Mouse (Mus musculus): ENCODE measurements around the gene Mitf.

The Mitf gene

GRCm38 (mm10) chr6:97806781-97807743 is at the start of gene Mitf:
Gene Mitf (plus strand): TSS chr6:97807052.
- peak; percentile 90 for DNase-seq (ENCODE audit: low spot score)

DNA sequence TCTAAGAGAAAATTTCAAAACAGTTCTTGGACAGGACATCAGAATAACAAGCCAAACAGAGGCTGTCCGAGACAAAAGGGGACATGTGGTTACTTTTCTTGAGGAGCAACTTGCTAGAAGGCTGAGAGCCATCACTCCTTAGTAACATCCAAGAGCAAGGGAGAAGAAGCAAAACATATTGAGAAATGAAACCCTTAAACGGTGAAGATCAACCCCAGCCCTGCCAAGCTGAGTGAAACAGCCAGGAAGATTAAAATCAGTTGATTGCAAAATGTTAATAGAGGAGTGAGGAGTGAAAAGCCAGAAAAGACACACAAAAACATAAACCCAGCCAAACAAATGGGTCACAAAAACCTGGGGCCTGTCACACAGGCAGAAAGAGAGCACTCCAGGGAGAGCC is 49.5 kb upstream of the Mitf start:
- peak; percentile 45 for DNase-seq (ENCODE audit: low spot score)

GRCm38 (mm10) chr6:97758884-97759283 is 48.0 kb upstream of the Mitf start:
- DNase-seq (ENCODE audit: low spot score): no peak

DNA sequence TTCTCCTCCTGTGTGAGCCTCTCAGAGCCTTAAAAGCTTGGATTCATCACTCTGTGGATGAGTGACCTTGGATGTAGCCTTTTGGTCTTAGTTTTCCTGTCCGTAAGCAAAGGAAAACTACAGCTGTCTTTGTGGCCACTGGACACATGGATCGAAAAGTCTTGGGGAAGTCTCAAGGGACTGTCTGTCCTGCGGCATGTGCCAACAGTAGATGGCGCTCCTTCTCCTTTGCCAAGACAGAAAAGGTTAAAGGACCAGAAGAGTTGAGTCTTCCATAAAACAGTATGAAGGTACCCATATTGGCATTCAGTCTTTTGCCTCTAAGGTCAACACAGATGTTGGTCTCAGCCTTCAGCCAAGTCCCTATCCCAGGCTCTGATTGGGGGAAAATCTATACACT is 47.6 kb upstream of the Mitf start:
- DNase-seq (ENCODE audit: low spot score): peak; percentile 72

DNA sequence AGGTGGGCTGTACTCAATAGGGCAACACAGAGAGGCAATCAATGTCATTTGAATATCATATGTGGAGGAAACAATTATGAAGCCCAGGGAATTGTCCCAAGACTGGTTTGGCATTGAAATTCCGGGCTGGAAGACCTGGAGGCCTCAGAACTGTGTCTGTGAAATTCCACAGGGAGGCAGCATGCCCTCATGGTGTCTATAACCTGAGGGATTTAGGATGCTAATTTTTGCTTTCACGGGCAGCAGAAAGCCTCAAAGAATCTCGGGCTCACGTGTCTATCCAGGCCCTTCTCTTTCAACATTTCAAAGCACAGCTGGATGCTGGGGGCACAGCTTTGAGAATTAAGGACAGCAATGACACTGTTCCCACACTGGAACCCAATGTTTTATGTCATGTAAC is 45.5 kb upstream of the Mitf start:
- DNase-seq (ENCODE audit: low spot score): no peak

DNA sequence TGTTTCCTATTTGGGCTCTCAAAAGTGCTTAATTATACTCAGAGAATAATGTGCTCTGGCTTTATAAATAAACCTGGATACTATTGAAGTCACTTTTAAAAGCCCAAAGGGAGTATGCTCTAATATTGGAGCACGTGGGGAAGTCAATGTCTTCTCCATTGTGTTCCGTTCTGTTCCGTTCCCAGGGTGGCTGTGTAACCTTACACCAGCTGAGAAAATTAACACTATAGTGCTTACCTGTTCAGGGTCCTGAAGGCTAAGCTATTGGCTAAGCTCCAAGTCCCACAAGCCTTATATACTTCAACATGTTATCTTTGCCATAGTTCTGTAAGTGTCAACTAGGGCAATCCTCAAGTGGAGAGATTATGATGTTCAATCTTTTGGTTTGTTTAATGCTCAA is 42.9 kb upstream of the Mitf start:
- no peak for DNase-seq (ENCODE audit: low spot score)

- DNase-seq (ENCODE audit: low spot score): no peak
Observed at GRCm38 (mm10) chr6:97767836-97768235, 39.0 kb upstream of the Mitf start.

GRCm38 (mm10) chr6:97769549-97769948 is 37.3 kb upstream of the Mitf start:
- no peak for DNase-seq (ENCODE audit: low spot score)

- peak; percentile 4 for DNase-seq (ENCODE audit: low spot score)
Observed at GRCm38 (mm10) chr6:97781316-97781715, 25.5 kb upstream of the Mitf start.

DNA sequence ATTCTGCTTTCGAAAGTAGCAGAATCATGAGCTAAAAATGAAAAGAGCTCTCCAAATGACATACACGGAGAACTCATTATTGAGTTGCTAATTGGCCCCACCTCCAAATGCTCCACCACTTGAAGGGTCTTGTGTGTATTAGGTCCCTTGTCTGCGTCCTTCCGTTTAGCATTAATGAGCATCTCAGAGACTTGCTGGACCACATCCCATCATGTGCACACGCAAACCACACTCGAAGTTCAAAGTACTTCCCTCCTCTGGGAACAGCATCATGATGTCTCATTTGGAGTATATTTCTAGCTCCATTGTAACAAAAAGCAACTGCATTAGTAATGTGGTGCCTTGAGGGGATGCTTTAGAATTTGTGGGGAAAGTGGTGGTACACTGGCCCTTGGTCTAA is 24.6 kb upstream of the Mitf start:
- no peak for DNase-seq (ENCODE audit: low spot score)

- DNase-seq (ENCODE audit: low spot score): no peak
Observed at GRCm38 (mm10) chr6:97786871-97787270, 20.0 kb upstream of the Mitf start.

GRCm38 (mm10) chr6:97788361-97788974 is 18.4 kb upstream of the Mitf start:
- DNase-seq (ENCODE audit: low spot score): no peak

DNA sequence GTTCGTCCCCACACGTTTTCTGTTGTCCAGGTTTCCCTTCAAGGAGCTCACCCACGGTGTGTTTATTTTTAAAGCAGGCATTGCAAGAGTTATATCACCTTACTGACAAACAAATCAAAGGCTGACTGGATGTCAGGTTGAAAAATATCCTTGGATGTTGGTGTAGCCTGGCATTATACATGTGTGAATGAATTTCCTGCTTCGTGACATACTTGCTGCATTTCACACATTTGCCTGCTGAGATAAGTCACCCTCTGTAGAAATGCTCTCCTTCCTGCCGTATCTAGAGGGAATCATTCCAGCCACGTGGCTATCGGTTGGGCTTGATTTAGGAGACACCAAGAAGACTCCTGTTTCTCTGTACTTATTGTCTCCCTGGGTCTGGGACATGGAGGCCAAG is 17.2 kb upstream of the Mitf start:
- DNase-seq (ENCODE audit: low spot score): no peak

DNA sequence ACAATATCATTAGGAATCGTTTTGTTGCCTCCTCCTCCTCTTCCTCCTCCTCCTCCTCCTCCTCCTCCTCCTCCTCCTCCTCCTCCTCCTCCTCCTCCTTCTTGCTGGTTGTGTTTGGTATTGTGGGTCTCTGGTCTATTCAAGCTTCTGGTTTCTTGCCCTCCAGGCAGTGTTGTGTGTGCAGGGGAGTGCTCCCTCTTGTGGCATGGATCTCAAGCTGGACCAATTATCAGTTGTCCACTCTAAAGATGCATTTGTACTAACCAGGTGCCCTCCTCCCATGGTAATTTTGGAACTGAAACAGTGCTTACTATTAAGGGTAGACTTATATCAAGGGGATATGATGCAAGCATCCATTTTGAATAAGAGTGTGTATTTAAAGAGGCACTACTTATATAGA is 14.7 kb upstream of the Mitf start:
- DNase-seq (ENCODE audit: low spot score): peak; percentile 14

DNA sequence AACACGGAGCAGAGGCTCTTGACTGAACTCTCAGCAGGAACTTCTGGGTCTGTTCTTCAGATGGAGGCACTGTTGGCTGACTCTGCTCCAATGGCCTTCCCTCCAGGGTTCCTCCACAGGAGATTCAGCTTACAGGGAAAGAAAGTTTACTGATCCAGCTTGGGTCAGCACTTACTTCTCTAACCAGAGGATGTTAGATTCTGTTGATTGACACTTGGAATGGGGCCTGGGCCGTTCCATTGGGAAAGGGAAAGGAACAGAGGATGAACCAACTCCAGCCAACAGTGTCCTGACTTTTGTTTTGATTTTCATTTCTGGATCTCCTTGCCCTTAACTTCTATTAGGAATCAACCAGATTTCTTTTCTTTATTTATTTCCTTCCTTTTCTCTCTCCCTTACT is 11.7 kb upstream of the Mitf start:
- no peak for DNase-seq (ENCODE audit: low spot score)

- no peak for DNase-seq (ENCODE audit: low spot score)
Observed at GRCm38 (mm10) chr6:97800615-97801014, 6.2 kb upstream of the Mitf start.

- no peak for DNase-seq (ENCODE audit: low spot score)
Observed at GRCm38 (mm10) chr6:97806051-97806450, 801 bp upstream of the Mitf start.

GRCm38 (mm10) chr6:97814191-97814590 is 7.3 kb downstream of the Mitf start:
- DNase-seq (ENCODE audit: low spot score): no peak

DNA sequence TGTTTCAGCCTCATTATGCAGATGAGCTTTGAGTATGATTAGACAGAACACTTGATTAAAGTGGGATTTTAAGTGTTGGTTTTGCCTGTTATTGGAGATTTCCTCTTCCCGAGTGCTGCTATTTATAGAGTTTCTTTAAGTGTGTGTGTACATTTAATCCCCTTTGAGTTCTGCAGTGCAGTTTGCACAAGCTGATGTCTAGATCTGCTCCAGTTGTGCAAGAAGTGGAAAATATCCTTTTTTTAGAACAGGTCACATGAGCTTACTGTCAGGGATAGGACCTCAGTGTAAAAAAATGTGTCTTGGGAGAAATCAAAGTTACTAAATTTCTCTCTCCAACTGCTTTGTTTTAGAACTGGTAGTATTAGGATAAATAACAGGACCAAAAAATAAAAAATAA is 8.9 kb downstream of the Mitf start:
- no peak for DNase-seq (ENCODE audit: low spot score)

DNA sequence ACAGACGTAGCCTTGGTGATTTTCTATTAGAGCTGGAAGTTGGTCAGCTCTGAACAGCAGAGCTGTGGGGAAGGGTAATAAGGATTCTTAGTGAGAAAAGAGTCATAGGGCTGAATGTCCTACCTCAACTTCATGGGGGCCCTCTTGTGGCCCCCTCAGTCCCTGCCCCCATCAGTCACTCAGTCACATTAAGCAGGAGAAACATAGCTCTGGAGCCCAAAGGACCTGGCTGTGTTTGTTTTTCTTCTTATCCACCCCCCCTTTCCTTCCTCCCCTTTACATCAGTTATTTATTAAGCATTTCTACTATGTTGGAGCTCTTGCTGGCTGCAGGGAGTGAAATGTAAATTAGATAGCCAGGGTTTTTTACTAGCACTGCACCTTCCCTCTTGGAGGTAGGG is 10.0 kb downstream of the Mitf start:
- no peak for DNase-seq (ENCODE audit: low spot score)

DNA sequence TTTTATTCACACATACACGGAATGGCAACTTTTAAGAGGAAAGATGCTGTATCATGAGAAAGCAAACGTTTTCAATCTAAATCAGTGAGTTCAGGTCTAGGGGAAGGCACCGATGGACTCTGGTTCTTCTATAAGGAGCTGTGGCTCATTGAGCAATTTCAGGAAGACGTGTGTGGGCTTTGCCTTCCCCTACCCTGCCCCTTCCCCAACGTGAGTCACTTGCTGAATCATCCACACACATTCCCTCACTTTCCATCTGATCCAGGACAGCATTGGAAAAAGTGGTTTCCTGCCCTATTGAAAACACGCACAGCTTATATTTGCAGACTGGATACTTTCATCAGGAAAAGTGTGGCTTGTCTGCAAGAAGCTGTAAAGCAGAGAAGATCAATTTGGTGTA is 11.3 kb downstream of the Mitf start:
- DNase-seq (ENCODE audit: low spot score): no peak

DNA sequence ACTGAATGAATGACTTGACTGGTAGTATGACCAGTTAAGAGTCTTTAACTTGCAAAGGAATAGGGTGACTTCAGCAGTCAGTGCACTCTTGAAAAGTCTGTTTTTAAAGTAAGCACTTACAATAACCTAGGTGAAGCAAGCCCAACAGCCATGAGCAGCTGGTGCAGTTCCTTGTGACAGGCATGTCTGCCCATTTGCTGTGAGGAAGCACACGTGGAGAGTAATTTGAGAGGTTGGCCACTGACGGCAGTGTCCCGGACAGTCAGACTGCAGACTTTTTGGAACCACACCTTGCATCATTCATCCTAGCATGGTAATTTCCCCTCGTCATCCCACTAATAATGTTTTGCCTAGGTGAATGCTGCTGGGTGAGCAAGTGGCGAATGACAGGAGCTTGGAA is 12.1 kb downstream of the Mitf start:
- no peak for DNase-seq (ENCODE audit: low spot score)

DNA sequence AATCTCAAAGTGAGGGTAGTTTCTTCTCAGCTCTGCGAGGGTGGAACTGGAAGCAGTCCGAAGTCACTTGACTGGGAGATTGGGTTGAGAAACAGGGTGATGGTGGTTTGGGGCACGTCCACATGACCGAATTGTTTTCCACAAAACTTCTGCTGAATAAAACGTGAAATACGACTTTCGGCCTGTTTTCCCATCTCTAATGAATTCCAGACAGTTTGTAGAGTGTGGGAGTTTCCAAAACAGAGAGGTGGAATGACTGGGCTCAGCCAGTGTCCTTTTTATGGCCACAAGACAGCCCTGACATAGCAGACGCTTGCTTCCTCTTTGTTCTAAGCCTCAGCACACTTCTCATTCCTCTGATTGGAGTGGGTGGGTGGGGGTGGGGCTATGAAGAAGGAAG is 13.7 kb downstream of the Mitf start:
- DNase-seq (ENCODE audit: low spot score): peak; percentile 20

- DNase-seq (ENCODE audit: low spot score): no peak
Observed at GRCm38 (mm10) chr6:97821811-97822210, 15.0 kb downstream of the Mitf start.

All from urinary bladder, postnatal 14 days (tissue).